Mouse (Mus musculus): ENCODE data around the gene Trpc4ap. TPM values are rescaled to one million over a fixed set of nuclear protein-coding genes. Genes with fewer than 3 reads are reported as not detected.
A peak's percentile ranks its signal among the peaks of the same experiment; 100 is the strongest.

Gene Trpc4ap
- polyA plus RNA-seq, 1 experiment from 2014 or later = 188 TPM

GRCm38 (mm10) chr2:155634562-155634961, 57.6 kb downstream of the Trpc4ap start:
- 93% methylated on average over 8 of the region's 8 CpGs for WGBS
- ATAC-seq (ENCODE audit: low FRiP score, low read depth) = no peak
- H3K36me3 ChIP-seq = peaks cover 81% of the 10 kb centered on the region

GRCm38 (mm10) chr2:155633731-155634130, 58.5 kb downstream of the Trpc4ap start:
- 90% methylated on average over 9 of the region's 9 CpGs for WGBS
- no peak for ATAC-seq (ENCODE audit: low FRiP score, low read depth)
- H3K36me3 ChIP-seq = peaks cover 73% of the 10 kb centered on the region

More at GRCm38 (mm10) chr2:155634562-155634961, 57.6 kb downstream of the Trpc4ap start:
- Histone ChIP-seq H3K27ac (no peak overlapping the region), H3K9ac (no peak overlapping the region), H3K27me3 (replicated peaks) (peaks cover 49% of the 10 kb centered on the region), H3K4me3 (no peak overlapping the region), H3K4me2 (replicated peaks) (no peak overlapping the region), H3K9me3 (no peaks in the 10 kb centered on the region), H3K4me1 (peaks cover 21% of the 10 kb centered on the region)

GRCm38 (mm10) chr2:155633121-155633520, 59.1 kb downstream of the Trpc4ap start:
- H3K9ac ChIP-seq = no peak overlapping the region
- peaks cover 29% of the 10 kb centered on the region for H3K4me1 ChIP-seq
- 69% methylated on average over 19 of the region's 19 CpGs for WGBS
- H3K9me3 ChIP-seq = no peaks in the 10 kb centered on the region
- H3K27ac ChIP-seq = no peak overlapping the region
- ATAC-seq (ENCODE audit: low FRiP score, low read depth) = no peak
- peaks cover 67% of the 10 kb centered on the region for H3K36me3 ChIP-seq
- H3K4me2 ChIP-seq (replicated peaks) = no peak overlapping the region
- H3K27me3 ChIP-seq (replicated peaks) = peaks cover 63% of the 10 kb centered on the region
- no peak overlapping the region for H3K4me3 ChIP-seq

More at GRCm38 (mm10) chr2:155633731-155634130, 58.5 kb downstream of the Trpc4ap start:
- H3K27me3 ChIP-seq (replicated peaks) = peaks cover 57% of the 10 kb centered on the region
- peaks cover 29% of the 10 kb centered on the region for H3K4me1 ChIP-seq
- H3K9ac ChIP-seq = no peak overlapping the region
- H3K27ac ChIP-seq = no peak overlapping the region
- H3K4me2 ChIP-seq (replicated peaks) = no peak overlapping the region
- no peaks in the 10 kb centered on the region for H3K9me3 ChIP-seq
- H3K4me3 ChIP-seq = no peak overlapping the region

- Histone ChIP-seq H3K9ac (no peak overlapping the region), H3K4me3 (no peak overlapping the region), H3K4me1 (peaks cover 29% of the 10 kb centered on the region), H3K27ac (no peak overlapping the region), H3K4me2 (replicated peaks) (no peak overlapping the region), H3K9me3 (no peaks in the 10 kb centered on the region), H3K27me3 (replicated peaks) (peaks cover 71% of the 10 kb centered on the region), H3K36me3 (peaks cover 59% of the 10 kb centered on the region)
- ATAC-seq (ENCODE audit: low FRiP score, low read depth) = no peak
- WGBS = 66% methylated on average over 30 of the region's 30 CpGs
Observed at GRCm38 (mm10) chr2:155632138-155632936, 59.8 kb downstream of the Trpc4ap start.

GRCm38 (mm10) chr2:155630590-155631416, 61.4 kb downstream of the Trpc4ap start:
- peaks cover 82% of the 10 kb centered on the region for H3K27me3 ChIP-seq (replicated peaks)
- peaks cover 45% of the 10 kb centered on the region for H3K36me3 ChIP-seq
- peak overlapping the region; percentile 31; the same call in 1 of the 2 replicates for H3K4me2 ChIP-seq (replicated peaks)
- H3K9ac ChIP-seq = 0 out of 2 replicates have a peak overlapping the region, but pooled peaks have one; percentile 1
- H3K27ac ChIP-seq = no peak overlapping the region
- no peak overlapping the region for H3K4me3 ChIP-seq
- 13% methylated on average over 43 of the region's 43 CpGs for WGBS
- H3K9me3 ChIP-seq = no peaks in the 10 kb centered on the region
- no peak for ATAC-seq (ENCODE audit: low FRiP score, low read depth)
- H3K4me1 ChIP-seq = peaks cover 33% of the 10 kb centered on the region

GRCm38 (mm10) chr2:155630153-155630552, 62.0 kb downstream of the Trpc4ap start:
- Histone ChIP-seq H3K4me3 (no peak overlapping the region), H3K9ac (no peak overlapping the region), H3K9me3 (no peaks in the 10 kb centered on the region), H3K4me1 (peaks cover 33% of the 10 kb centered on the region), H3K36me3 (peaks cover 38% of the 10 kb centered on the region), H3K27ac (no peak overlapping the region), H3K4me2 (replicated peaks) (peak overlapping the region; percentile 31; the same call in 1 of the 2 replicates), H3K27me3 (replicated peaks) (peaks cover 82% of the 10 kb centered on the region)
- no peak for ATAC-seq (ENCODE audit: low FRiP score, low read depth)
- WGBS = 20% methylated on average over 20 of the region's 20 CpGs

- Histone ChIP-seq H3K36me3 (peaks cover 29% of the 10 kb centered on the region), H3K9me3 (no peaks in the 10 kb centered on the region), H3K4me1 (peaks cover 33% of the 10 kb centered on the region), H3K4me3 (peak overlapping the region; percentile 24; the same call in 1 of the 2 replicates), H3K27me3 (replicated peaks) (peaks cover 78% of the 10 kb centered on the region), H3K9ac (0 out of 2 replicates have a peak overlapping the region, but pooled peaks have one; percentile 47), H3K27ac (no peak overlapping the region), H3K4me2 (replicated peaks) (peak overlapping the region; percentile 63)
- 2% methylated on average over 35 of the region's 35 CpGs for WGBS
- ATAC-seq (ENCODE audit: low FRiP score, low read depth) = peak; percentile 11; the same call in 1 of the 2 replicates
Observed at GRCm38 (mm10) chr2:155629231-155629661, 62.9 kb downstream of the Trpc4ap start.

GRCm38 (mm10) chr2:155628519-155628918, 63.7 kb downstream of the Trpc4ap start:
- peaks cover 72% of the 10 kb centered on the region for H3K27me3 ChIP-seq (replicated peaks)
- H3K9me3 ChIP-seq = no peaks in the 10 kb centered on the region
- peaks cover 22% of the 10 kb centered on the region for H3K36me3 ChIP-seq
- WGBS = 74% methylated on average over 13 of the region's 13 CpGs
- H3K4me2 ChIP-seq (replicated peaks) = no peak overlapping the region
- ATAC-seq (ENCODE audit: low FRiP score, low read depth) = no peak
- H3K27ac ChIP-seq = no peak overlapping the region
- no peak overlapping the region for H3K4me3 ChIP-seq
- no peak overlapping the region for H3K9ac ChIP-seq
- peaks cover 33% of the 10 kb centered on the region for H3K4me1 ChIP-seq

GRCm38 (mm10) chr2:155628112-155628511, 64.1 kb downstream of the Trpc4ap start:
- peaks cover 18% of the 10 kb centered on the region for H3K36me3 ChIP-seq
- no peak overlapping the region for H3K27ac ChIP-seq
- no peak for ATAC-seq (ENCODE audit: low FRiP score, low read depth)
- 80% methylated on average over 9 of the region's 9 CpGs for WGBS
- H3K4me2 ChIP-seq (replicated peaks) = no peak overlapping the region
- H3K9me3 ChIP-seq = no peaks in the 10 kb centered on the region
- no peak overlapping the region for H3K9ac ChIP-seq
- H3K4me1 ChIP-seq = peaks cover 33% of the 10 kb centered on the region
- no peak overlapping the region for H3K4me3 ChIP-seq
- peaks cover 69% of the 10 kb centered on the region for H3K27me3 ChIP-seq (replicated peaks)

- H3K36me3 ChIP-seq = peaks cover 9% of the 10 kb centered on the region
- H3K4me2 ChIP-seq (replicated peaks) = no peak overlapping the region
- H3K27ac ChIP-seq = no peak overlapping the region
- H3K4me1 ChIP-seq = peaks cover 33% of the 10 kb centered on the region
- WGBS = 45% methylated on average over 21 of the region's 21 CpGs
- H3K9me3 ChIP-seq = no peaks in the 10 kb centered on the region
- H3K4me3 ChIP-seq = no peak overlapping the region
- peaks cover 59% of the 10 kb centered on the region for H3K27me3 ChIP-seq (replicated peaks)
- H3K9ac ChIP-seq = no peak overlapping the region
- no peak for ATAC-seq (ENCODE audit: low FRiP score, low read depth)
Observed at GRCm38 (mm10) chr2:155627030-155627738, 65.0 kb downstream of the Trpc4ap start.

GRCm38 (mm10) chr2:155626277-155626676, 65.9 kb downstream of the Trpc4ap start:
- H3K9ac ChIP-seq = no peak overlapping the region
- no peak overlapping the region for H3K4me3 ChIP-seq
- peaks cover under 1% of the 10 kb centered on the region; the same call in 1 of the 2 replicates for H3K36me3 ChIP-seq
- peaks cover 50% of the 10 kb centered on the region for H3K27me3 ChIP-seq (replicated peaks)
- peaks cover 30% of the 10 kb centered on the region for H3K4me1 ChIP-seq
- H3K4me2 ChIP-seq (replicated peaks) = no peak overlapping the region
- H3K27ac ChIP-seq = no peak overlapping the region
- H3K9me3 ChIP-seq = no peaks in the 10 kb centered on the region
- WGBS = 48% methylated on average over 15 of the region's 15 CpGs
- ATAC-seq (ENCODE audit: low FRiP score, low read depth) = no peak

Measured in neural tube, embryonic 12.5 days (tissue).